Comparison of ENCODE assay signal across 28 mouse cellular contexts in genomic region chr12:48283818-48284217, GRCm38 (mm10).
A peak's percentile ranks its signal among the peaks of the same experiment; 100 is the strongest.
DNase-seq lines count a peak whose midpoint lies in the region; ATAC-seq and TF ChIP-seq lines count a peak whose summit lies in the region.
"Had no signal": no experiment of that assay in that cellular context is flagged by ENCODE, and none has a peak within 500 bp of the region (broad histone marks: within the 10 kb centered on the region; RNA-seq: fewer than 3 reads in every experiment).

No protein-coding gene starts in this region.

- no peaks in the 10 kb centered on the region for H3K27me3 ChIP-seq in forebrain, embryonic 13.5 days
- no peaks in the 10 kb centered on the region for H3K27me3 ChIP-seq in forebrain, postnatal 0 days (ENCODE audit: insufficient read depth, low read length)
- H3K27me3 ChIP-seq in hindbrain, embryonic 13.5 days: no peaks in the 10 kb centered on the region
- H3K27me3 ChIP-seq in hindbrain, embryonic 12.5 days: no peaks in the 10 kb centered on the region
- H3K27me3 ChIP-seq in midbrain, embryonic 13.5 days: no peaks in the 10 kb centered on the region
- no peaks in the 10 kb centered on the region for H3K27me3 ChIP-seq in midbrain, postnatal 0 days (ENCODE audit: insufficient read depth, low read length)
- H3K27me3 ChIP-seq: CH12.LX; embryonic facial prominence, embryonic 13.5 days; Patski had no signal

- no peak overlapping the region for H3K4me3 ChIP-seq in forebrain, embryonic 13.5 days
- H3K4me3 ChIP-seq in forebrain, postnatal 0 days (ENCODE audit: low read depth, low read length): no peak overlapping the region
- H3K4me3 ChIP-seq in hindbrain, embryonic 13.5 days: no peak overlapping the region
- H3K4me3 ChIP-seq in hindbrain, embryonic 12.5 days: no peak overlapping the region
- H3K4me3 ChIP-seq in midbrain, embryonic 13.5 days (replicated peaks): no peak overlapping the region
- H3K4me3 ChIP-seq in midbrain, postnatal 0 days (ENCODE audit: low read depth, low read length): no peak overlapping the region
- H3K4me3 ChIP-seq: embryonic facial prominence, embryonic 10.5 days; embryonic facial prominence, embryonic 13.5 days; erythroblast, embryonic 14.5 days; gastrocnemius, adult 2 months had no signal

- peak; percentile 41; the same call in 1 of the 2 replicates for ATAC-seq in forebrain, embryonic 13.5 days
- ATAC-seq in forebrain, postnatal 0 days: no peak
- ATAC-seq in hindbrain, embryonic 13.5 days (ENCODE audit: low FRiP score): 0 out of 2 replicates have a peak, but pooled peaks have one; percentile 59
- ATAC-seq in hindbrain, embryonic 12.5 days (ENCODE audit: low FRiP score): no peak
- peak; percentile 50; the same call in 1 of the 2 replicates for ATAC-seq in midbrain, embryonic 13.5 days
- ATAC-seq in midbrain, postnatal 0 days (ENCODE audit: low FRiP score): no peak
- ATAC-seq: inflammation-experienced regulatory T-cells, adult 6 months; intestine, embryonic 16.5 days; Patski had no signal

- DNase-seq in forebrain, postnatal 0 days: no peak
- no peak for DNase-seq in midbrain, postnatal 0 days (ENCODE audit: low spot score)
- DNase-seq: adrenal gland, adult 2 months; adrenal gland, postnatal 14 days; B cell, adult 2 months; cerebellum, adult 11-12 months; cerebellum, adult 8-10 months; cerebellum, postnatal 10 days; cerebellum, postnatal 36 days; gastrocnemius, adult 2 months; gastrocnemius, postnatal 14 days; heart, adult 11 months; kidney, adult 18-20 months had no signal

- TF ChIP-seq CTCF in forebrain, postnatal 0 days (IDR thresholded peaks at IDR 0.05; ENCODE audit: low read depth): no peak
- TF ChIP-seq CTCF in midbrain, postnatal 0 days (IDR thresholded peaks at IDR 0.05): no peak

- 52% methylated on average over 2 of the region's 2 CpGs for WGBS in forebrain, embryonic 13.5 days
- 36% methylated on average over 2 of the region's 2 CpGs for WGBS in forebrain, postnatal 0 days
- 70% methylated on average over 2 of the region's 2 CpGs for WGBS in hindbrain, embryonic 13.5 days
- WGBS in hindbrain, embryonic 12.5 days: 84% methylated on average over 2 of the region's 2 CpGs
- WGBS in midbrain, embryonic 13.5 days: 86% methylated on average over 2 of the region's 2 CpGs
- WGBS in midbrain, postnatal 0 days: 85% methylated on average over 2 of the region's 2 CpGs

- peaks cover 3% of the 10 kb centered on the region; the same call in 1 of the 2 replicates for H3K4me1 ChIP-seq in forebrain, embryonic 13.5 days
- H3K4me1 ChIP-seq in forebrain, postnatal 0 days (ENCODE audit: insufficient read depth): no peaks in the 10 kb centered on the region
- 0 out of 2 replicates have a peak, but pooled peaks cover 2% of the 10 kb centered on the region for H3K4me1 ChIP-seq in hindbrain, embryonic 13.5 days (replicated peaks)
- H3K4me1 ChIP-seq in hindbrain, embryonic 12.5 days: no peaks in the 10 kb centered on the region
- H3K4me1 ChIP-seq in midbrain, embryonic 13.5 days (replicated peaks): peaks cover 5% of the 10 kb centered on the region; the same call in 1 of the 2 replicates
- no peaks in the 10 kb centered on the region for H3K4me1 ChIP-seq in midbrain, postnatal 0 days (ENCODE audit: insufficient read depth, low read length)
- H3K4me1 ChIP-seq: embryonic facial prominence, embryonic 10.5 days; embryonic facial prominence, embryonic 13.5 days had no signal

- no peak overlapping the region for H3K27ac ChIP-seq in forebrain, embryonic 13.5 days
- no peak overlapping the region for H3K27ac ChIP-seq in forebrain, postnatal 0 days (ENCODE audit: low read depth, low read length)
- no peak overlapping the region for H3K27ac ChIP-seq in hindbrain, embryonic 13.5 days
- no peak overlapping the region for H3K27ac ChIP-seq in hindbrain, embryonic 12.5 days
- no peak overlapping the region for H3K27ac ChIP-seq in midbrain, embryonic 13.5 days
- no peak overlapping the region for H3K27ac ChIP-seq in midbrain, postnatal 0 days (ENCODE audit: low read depth, low read length)
- H3K27ac ChIP-seq: embryonic facial prominence, embryonic 10.5 days; embryonic facial prominence, embryonic 13.5 days; gastrocnemius, adult 2 months; hindbrain, postnatal 0 days had no signal

- no peaks in the 10 kb centered on the region for H3K36me3 ChIP-seq in forebrain, embryonic 13.5 days (ENCODE audit: poor library complexity, severe bottlenecking)
- no peaks in the 10 kb centered on the region for H3K36me3 ChIP-seq in forebrain, postnatal 0 days (ENCODE audit: insufficient read depth)
- H3K36me3 ChIP-seq in hindbrain, embryonic 13.5 days: no peaks in the 10 kb centered on the region
- H3K36me3 ChIP-seq in hindbrain, embryonic 12.5 days: no peaks in the 10 kb centered on the region
- no peaks in the 10 kb centered on the region for H3K36me3 ChIP-seq in midbrain, embryonic 13.5 days
- no peaks in the 10 kb centered on the region for H3K36me3 ChIP-seq in midbrain, postnatal 0 days (ENCODE audit: insufficient read depth, low read length)
- H3K36me3 ChIP-seq: embryonic facial prominence, embryonic 10.5 days; embryonic facial prominence, embryonic 13.5 days; G1E had no signal

- no peak overlapping the region for H3K9ac ChIP-seq in forebrain, embryonic 13.5 days
- no peak overlapping the region for H3K9ac ChIP-seq in forebrain, postnatal 0 days
- H3K9ac ChIP-seq in hindbrain, embryonic 13.5 days: no peak overlapping the region
- H3K9ac ChIP-seq in hindbrain, embryonic 12.5 days: no peak overlapping the region
- H3K9ac ChIP-seq in midbrain, embryonic 13.5 days (replicated peaks): no peak overlapping the region
- H3K9ac ChIP-seq in midbrain, postnatal 0 days (replicated peaks; ENCODE audit: low read length, poor library complexity, severe bottlenecking): no peak overlapping the region
- H3K9ac ChIP-seq: embryonic facial prominence, embryonic 13.5 days; hindbrain, embryonic 14.5 days had no signal

- H3K4me2 ChIP-seq in forebrain, embryonic 13.5 days: no peak overlapping the region
- no peak overlapping the region for H3K4me2 ChIP-seq in forebrain, postnatal 0 days (ENCODE audit: low read depth)
- no peak overlapping the region for H3K4me2 ChIP-seq in hindbrain, embryonic 13.5 days
- no peak overlapping the region for H3K4me2 ChIP-seq in hindbrain, embryonic 12.5 days (replicated peaks)
- H3K4me2 ChIP-seq in midbrain, embryonic 13.5 days (replicated peaks): no peak overlapping the region
- H3K4me2 ChIP-seq in midbrain, postnatal 0 days (ENCODE audit: low read depth, low read length, poor library complexity, severe bottlenecking): no peak overlapping the region
- H3K4me2 ChIP-seq: embryonic facial prominence, embryonic 13.5 days; heart, embryonic 11.5 days; hindbrain, embryonic 14.5 days had no signal

- H3K9me3 ChIP-seq in forebrain, embryonic 13.5 days (replicated peaks): no peaks in the 10 kb centered on the region
- H3K9me3 ChIP-seq in forebrain, postnatal 0 days (ENCODE audit: low read length): no peaks in the 10 kb centered on the region
- H3K9me3 ChIP-seq in hindbrain, embryonic 13.5 days: no peaks in the 10 kb centered on the region
- no peaks in the 10 kb centered on the region for H3K9me3 ChIP-seq in hindbrain, embryonic 12.5 days (replicated peaks)
- no peaks in the 10 kb centered on the region for H3K9me3 ChIP-seq in midbrain, embryonic 13.5 days
- H3K9me3 ChIP-seq in midbrain, postnatal 0 days (ENCODE audit: low read length): no peaks in the 10 kb centered on the region
- H3K9me3 ChIP-seq: embryonic facial prominence, embryonic 10.5 days; embryonic facial prominence, embryonic 13.5 days; G1E had no signal

Comparison
In these comparisons a context has a peak if more than half of its experiments do, and no peak if none do; other contexts are left out.
1. ATAC-seq: peak in forebrain, embryonic 13.5 days (single experiment), hindbrain, embryonic 13.5 days (single experiment) and midbrain, embryonic 13.5 days (single experiment); none in forebrain, postnatal 0 days (single experiment), hindbrain, embryonic 12.5 days (single experiment) and midbrain, postnatal 0 days (single experiment).